Mouse (Mus musculus): ENCODE measurements around the gene Mrpl37. TPM values are rescaled to one million over a fixed set of nuclear protein-coding genes. Genes with fewer than 3 reads are reported as not detected.
A peak's percentile ranks its signal among the peaks of the same experiment; 100 is the strongest.

Gene Mrpl37
- total and polyA plus RNA-seq, 2 experiments from 2014 or later, result 59.2 to 79.7 TPM

DNA sequence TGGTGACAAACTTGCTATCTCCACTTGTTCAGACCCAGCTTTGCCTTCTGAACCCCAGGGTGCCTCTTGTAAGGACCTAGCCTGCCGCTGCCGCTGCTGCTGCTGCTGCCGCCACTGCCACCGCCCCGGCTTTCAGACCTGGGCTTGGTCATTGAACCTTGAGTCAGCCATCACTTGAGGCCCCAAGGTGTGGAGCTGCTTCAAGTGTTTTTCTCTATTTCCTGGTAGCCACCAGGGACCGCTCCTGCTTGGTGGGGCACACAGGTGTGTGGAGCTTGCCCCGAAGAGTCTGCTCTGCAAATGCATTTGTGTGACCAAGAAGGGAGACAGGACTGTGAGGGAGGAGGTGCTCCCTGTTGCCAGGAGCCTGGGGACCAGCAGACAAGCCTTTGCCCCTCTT, 41.8 kb downstream of the Mrpl37 start:
- Histone ChIP-seq H3K4me3 (ENCODE audit: low read length) (no peak overlapping the region), H3K4me2 (ENCODE audit: low read depth, low read length) (no peak overlapping the region), H3K27me3 (ENCODE audit: insufficient read depth, low read length) (no peaks in the 10 kb centered on the region), H3K27ac (no peak overlapping the region), H3K4me1 (ENCODE audit: insufficient read depth, low read length) (peaks cover 10% of the 10 kb centered on the region), H3K9me3 (ENCODE audit: low read length) (no peaks in the 10 kb centered on the region), H3K9ac (replicated peaks; ENCODE audit: low read length) (no peak overlapping the region), H3K36me3 (ENCODE audit: insufficient read depth, low read length) (peaks cover 5% of the 10 kb centered on the region)
- ATAC-seq (no peak), DNase-seq (ENCODE audit: low spot score) (no peak)
- 66% methylated on average over 7 of the region's 7 CpGs for WGBS
- TF ChIP-seq CTCF (IDR thresholded peaks at IDR 0.05; ENCODE audit: low read depth), result no peak

DNA sequence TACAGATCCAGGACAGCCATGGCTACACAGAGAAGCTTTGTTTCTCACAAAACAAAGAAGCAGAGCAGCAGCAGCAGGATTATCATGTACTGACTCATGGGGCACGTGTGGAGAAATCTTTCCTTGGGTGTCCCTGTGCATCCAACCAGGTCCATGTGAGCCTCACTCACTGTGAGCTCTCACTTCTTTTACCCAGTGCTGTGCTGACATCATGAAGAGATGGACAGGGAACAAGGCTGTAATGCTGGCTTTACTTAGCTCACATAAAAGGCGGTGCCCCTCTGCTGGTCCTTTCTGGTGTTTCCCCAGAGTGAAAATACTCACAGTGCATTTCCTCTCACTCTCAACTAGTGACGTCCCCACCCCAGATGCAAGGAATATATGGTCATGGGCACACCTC, 45.2 kb downstream of the Mrpl37 start:
- Histone ChIP-seq H3K9me3 (ENCODE audit: low read length) (no peaks in the 10 kb centered on the region), H3K27me3 (ENCODE audit: insufficient read depth, low read length) (no peaks in the 10 kb centered on the region), H3K27ac (no peak overlapping the region), H3K4me2 (ENCODE audit: low read depth, low read length) (no peak overlapping the region), H3K36me3 (ENCODE audit: insufficient read depth, low read length) (no peaks in the 10 kb centered on the region), H3K4me3 (ENCODE audit: low read length) (no peak overlapping the region), H3K9ac (replicated peaks; ENCODE audit: low read length) (no peak overlapping the region), H3K4me1 (ENCODE audit: insufficient read depth, low read length) (peaks cover 40% of the 10 kb centered on the region)
- peak; percentile 23; the same call in 1 of the 2 replicates for TF ChIP-seq CTCF (IDR thresholded peaks at IDR 0.05; ENCODE audit: low read depth)
- DNase-seq (ENCODE audit: low spot score), result no peak
- 60% methylated on average over 3 of the region's 3 CpGs for WGBS
- no peak for ATAC-seq

DNA sequence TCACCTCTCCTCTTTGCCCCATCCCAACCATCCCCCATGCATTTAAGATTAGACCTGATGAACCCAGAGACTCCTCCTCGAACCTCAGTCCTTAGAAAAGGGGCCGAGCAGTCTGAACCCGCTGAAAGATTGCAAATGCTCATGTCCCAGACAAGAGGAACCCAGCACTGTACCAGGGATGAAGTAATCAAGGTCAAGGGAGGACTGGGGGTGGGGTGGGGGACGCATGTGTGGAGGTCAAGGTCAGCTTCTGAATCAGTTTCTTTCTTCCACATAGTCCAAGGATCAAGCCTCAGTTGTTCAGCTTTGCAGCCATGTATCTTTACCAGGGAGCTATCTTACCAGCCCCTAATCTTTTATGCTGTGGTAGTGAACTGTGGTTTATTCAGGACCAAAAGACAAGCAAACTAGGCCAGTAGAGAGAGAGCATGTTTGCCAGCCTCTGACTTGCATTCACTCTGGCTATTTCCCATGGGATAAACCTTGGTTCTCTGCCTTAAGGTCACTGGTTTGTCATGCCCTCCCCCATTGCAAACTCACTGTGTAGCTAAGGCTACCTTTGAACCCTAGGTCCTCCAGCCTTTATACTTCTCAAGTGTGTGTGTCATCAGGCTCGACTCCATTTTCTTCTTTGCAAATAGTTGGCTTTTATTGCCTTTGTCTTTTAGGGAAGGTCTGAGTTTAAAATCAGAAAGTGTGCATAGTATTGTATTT, 46.2 kb downstream of the Mrpl37 start:
- TF ChIP-seq CTCF (IDR thresholded peaks at IDR 0.05; ENCODE audit: low read depth), result no peak
- Histone ChIP-seq H3K36me3 (ENCODE audit: insufficient read depth, low read length) (no peaks in the 10 kb centered on the region), H3K27me3 (ENCODE audit: insufficient read depth, low read length) (no peaks in the 10 kb centered on the region), H3K9me3 (ENCODE audit: low read length) (no peaks in the 10 kb centered on the region), H3K4me2 (ENCODE audit: low read depth, low read length) (no peak overlapping the region), H3K4me1 (ENCODE audit: insufficient read depth, low read length) (peaks cover 49% of the 10 kb centered on the region), H3K9ac (replicated peaks; ENCODE audit: low read length) (no peak overlapping the region), H3K27ac (no peak overlapping the region), H3K4me3 (ENCODE audit: low read length) (no peak overlapping the region)
- ATAC-seq (no peak), DNase-seq (ENCODE audit: low spot score) (no peak)
- WGBS, result 74% methylated on average over 5 of the region's 5 CpGs

DNA sequence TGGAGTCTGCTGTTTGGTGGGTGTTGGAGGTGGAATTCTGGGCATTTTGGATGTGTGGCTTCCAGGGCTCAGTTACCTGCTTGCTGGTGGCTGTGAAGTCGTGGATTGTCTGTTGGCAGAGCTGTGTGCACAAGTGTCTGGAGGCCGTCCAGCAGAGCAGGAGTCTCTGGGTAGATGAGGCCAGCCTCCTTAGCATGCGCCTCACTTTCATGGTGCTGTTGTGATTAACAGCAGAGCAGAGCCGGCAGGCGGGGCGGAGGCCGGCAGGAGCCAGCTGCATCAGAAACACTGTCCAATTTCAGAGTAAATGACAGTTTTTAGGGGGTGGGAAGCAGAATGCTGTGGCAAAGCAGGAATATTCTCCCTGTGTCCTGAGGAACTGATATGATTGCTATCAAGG, 47.6 kb downstream of the Mrpl37 start:
- H3K36me3 ChIP-seq (ENCODE audit: insufficient read depth, low read length), result no peaks in the 10 kb centered on the region
- H3K27ac ChIP-seq, result peak overlapping the region; percentile 64
- peak; percentile 62 for DNase-seq (ENCODE audit: low spot score)
- 12% methylated on average over 7 of the region's 7 CpGs for WGBS
- H3K4me3 ChIP-seq (ENCODE audit: low read length), result no peak overlapping the region
- no peak for ATAC-seq
- H3K4me2 ChIP-seq (ENCODE audit: low read depth, low read length), result no peak overlapping the region
- no peak for TF ChIP-seq CTCF (IDR thresholded peaks at IDR 0.05; ENCODE audit: low read depth)
- peaks cover 49% of the 10 kb centered on the region for H3K4me1 ChIP-seq (ENCODE audit: insufficient read depth, low read length)
- H3K9me3 ChIP-seq (ENCODE audit: low read length), result no peaks in the 10 kb centered on the region
- H3K9ac ChIP-seq (replicated peaks; ENCODE audit: low read length), result no peak overlapping the region
- H3K27me3 ChIP-seq (ENCODE audit: insufficient read depth, low read length), result no peaks in the 10 kb centered on the region

DNA sequence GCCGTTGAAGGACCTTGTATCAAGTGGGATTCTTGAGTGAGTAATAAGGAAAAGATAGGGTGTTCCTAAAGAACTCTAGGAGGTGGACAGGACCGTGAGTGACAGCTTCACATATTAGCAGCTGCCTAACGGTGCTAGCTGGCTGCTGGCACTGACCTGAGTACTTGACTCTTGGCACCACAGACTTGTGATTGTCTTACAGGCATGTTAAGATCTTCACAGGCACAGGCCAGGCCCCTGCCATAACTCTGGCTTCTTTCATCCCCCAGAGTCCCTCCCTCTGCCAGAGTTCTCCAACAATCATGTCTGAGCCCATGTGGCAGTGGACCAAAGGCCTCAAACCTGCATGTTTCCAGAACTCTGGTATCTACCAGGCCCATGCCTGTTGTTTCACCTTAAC, 48.1 kb downstream of the Mrpl37 start:
- peaks cover 49% of the 10 kb centered on the region for H3K4me1 ChIP-seq (ENCODE audit: insufficient read depth, low read length)
- no peak for TF ChIP-seq CTCF (IDR thresholded peaks at IDR 0.05; ENCODE audit: low read depth)
- no peak overlapping the region for H3K9ac ChIP-seq (replicated peaks; ENCODE audit: low read length)
- no peaks in the 10 kb centered on the region for H3K36me3 ChIP-seq (ENCODE audit: insufficient read depth, low read length)
- DNase-seq (ENCODE audit: low spot score) (peak; percentile 22), ATAC-seq (no peak)
- 54% methylated on average over 3 of the region's 3 CpGs for WGBS
- no peak overlapping the region for H3K4me2 ChIP-seq (ENCODE audit: low read depth, low read length)
- no peak overlapping the region for H3K4me3 ChIP-seq (ENCODE audit: low read length)
- no peaks in the 10 kb centered on the region for H3K9me3 ChIP-seq (ENCODE audit: low read length)
- H3K27ac ChIP-seq, result peak overlapping the region; percentile 64
- no peaks in the 10 kb centered on the region for H3K27me3 ChIP-seq (ENCODE audit: insufficient read depth, low read length)

DNA sequence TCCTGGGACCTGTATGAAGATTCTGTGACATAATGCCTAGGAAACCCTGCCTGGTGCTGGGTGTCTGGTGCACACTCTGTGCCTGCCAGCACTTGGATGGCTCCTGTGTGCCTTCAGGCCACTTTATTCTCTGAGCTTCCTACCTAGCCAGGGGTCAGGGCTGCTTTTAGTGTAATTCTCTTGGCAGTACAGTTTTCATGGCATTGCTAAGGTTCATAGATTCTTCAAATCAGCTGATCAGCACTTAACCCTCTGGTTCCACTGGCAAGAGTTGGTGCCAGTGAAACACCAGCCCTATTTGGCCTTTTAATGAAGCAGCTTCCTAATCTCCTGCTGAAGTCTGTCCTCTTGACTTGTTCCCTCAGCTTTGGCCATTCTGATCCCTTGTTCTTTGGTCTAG, 49.4 kb downstream of the Mrpl37 start:
- peaks cover 46% of the 10 kb centered on the region for H3K4me1 ChIP-seq (ENCODE audit: insufficient read depth, low read length)
- no peaks in the 10 kb centered on the region for H3K36me3 ChIP-seq (ENCODE audit: insufficient read depth, low read length)
- H3K9ac ChIP-seq (replicated peaks; ENCODE audit: low read length), result no peak overlapping the region
- no peak overlapping the region for H3K27ac ChIP-seq
- H3K4me3 ChIP-seq (ENCODE audit: low read length), result no peak overlapping the region
- TF ChIP-seq CTCF (IDR thresholded peaks at IDR 0.05; ENCODE audit: low read depth), result no peak
- H3K27me3 ChIP-seq (ENCODE audit: insufficient read depth, low read length), result no peaks in the 10 kb centered on the region
- no peaks in the 10 kb centered on the region for H3K9me3 ChIP-seq (ENCODE audit: low read length)
- DNase-seq (ENCODE audit: low spot score) (no peak), ATAC-seq (no peak)
- no peak overlapping the region for H3K4me2 ChIP-seq (ENCODE audit: low read depth, low read length)

DNA sequence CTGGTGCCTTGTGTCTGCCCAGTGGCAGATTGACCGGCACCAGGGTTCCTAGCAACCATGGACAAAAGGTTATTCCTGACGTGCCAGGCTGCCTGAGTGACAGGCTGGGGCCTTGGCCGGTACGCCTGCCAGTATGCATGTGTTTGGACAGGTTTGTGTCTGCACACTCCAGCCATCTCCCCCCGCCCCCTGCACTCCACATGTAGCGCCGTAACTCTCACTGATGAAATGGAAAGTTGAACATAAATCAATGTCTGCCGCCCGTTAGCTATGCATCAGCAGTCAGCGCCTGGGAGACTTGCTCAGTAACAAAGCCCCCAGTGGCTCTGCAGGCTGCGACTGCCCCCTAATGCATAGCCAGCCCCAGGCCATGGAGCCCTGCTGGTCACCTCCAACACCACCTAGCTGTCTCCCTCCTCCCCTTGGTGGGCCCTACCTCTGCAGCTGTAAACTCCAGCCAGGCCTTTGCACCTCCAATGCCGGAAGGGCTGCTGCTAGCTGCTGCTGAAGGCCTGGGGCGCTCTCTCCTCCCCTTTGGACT, 50.6 kb downstream of the Mrpl37 start:
- Histone ChIP-seq H3K36me3 (ENCODE audit: insufficient read depth, low read length) (no peaks in the 10 kb centered on the region), H3K9ac (replicated peaks; ENCODE audit: low read length) (no peak overlapping the region; the same call in 1 of the 2 replicates), H3K4me1 (ENCODE audit: insufficient read depth, low read length) (peaks cover 46% of the 10 kb centered on the region), H3K9me3 (ENCODE audit: low read length) (no peaks in the 10 kb centered on the region), H3K4me2 (ENCODE audit: low read depth, low read length) (no peak overlapping the region), H3K27me3 (ENCODE audit: insufficient read depth, low read length) (no peaks in the 10 kb centered on the region), H3K4me3 (ENCODE audit: low read length) (no peak overlapping the region), H3K27ac (peak overlapping the region; percentile 54; the same call in 1 of the 2 replicates)
- peak; percentile 71 for DNase-seq (ENCODE audit: low spot score)
- WGBS, result 22% methylated on average over 13 of the region's 13 CpGs
- ATAC-seq, result peak; percentile 60
- TF ChIP-seq CTCF (IDR thresholded peaks at IDR 0.05; ENCODE audit: low read depth), result peak; percentile 46

All from hindbrain, postnatal 0 days (tissue).